Mouse (Mus musculus): ENCODE data around the gene Gm40193. TPM values are rescaled to one million over a fixed set of nuclear protein-coding genes. Genes with fewer than 3 reads are reported as not detected.

Gm40193 gene
- polyA plus RNA-seq, 1 experiment from 2014 or later = not detected

DNA sequence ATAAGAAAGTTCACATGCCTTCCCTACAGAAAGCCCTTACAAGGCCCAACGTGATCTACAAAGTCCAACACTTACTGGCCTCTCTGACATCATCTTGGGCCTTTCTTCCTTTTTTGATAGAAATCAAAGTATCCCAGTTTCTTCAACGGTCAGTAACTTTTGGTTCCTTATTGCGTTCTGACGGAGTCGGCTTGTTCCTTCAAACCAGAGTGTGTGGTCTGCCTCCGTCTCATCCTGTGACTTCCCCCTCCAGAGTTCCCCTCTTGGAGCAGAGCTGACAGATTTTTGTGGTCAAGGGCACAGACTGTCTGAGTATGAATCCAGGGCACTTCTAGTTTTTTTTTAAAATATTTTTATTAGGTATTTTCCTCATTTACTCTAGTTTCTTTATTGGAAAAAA, 43.1 kb downstream of the Gm40193 start:
- H3K27me3 ChIP-seq = no peaks in the 10 kb centered on the region
- ATAC-seq (ENCODE audit: low FRiP score) = no peak
- no peaks in the 10 kb centered on the region for H3K9me3 ChIP-seq (replicated peaks)
- H3K4me1 ChIP-seq = no peaks in the 10 kb centered on the region
- H3K9ac ChIP-seq = no peak overlapping the region
- no peak overlapping the region for H3K27ac ChIP-seq
- no peaks in the 10 kb centered on the region for H3K36me3 ChIP-seq
- H3K4me2 ChIP-seq (replicated peaks) = no peak overlapping the region
- no peak overlapping the region for H3K4me3 ChIP-seq
- WGBS = 85% methylated on average over 6 of the region's 6 CpGs

DNA sequence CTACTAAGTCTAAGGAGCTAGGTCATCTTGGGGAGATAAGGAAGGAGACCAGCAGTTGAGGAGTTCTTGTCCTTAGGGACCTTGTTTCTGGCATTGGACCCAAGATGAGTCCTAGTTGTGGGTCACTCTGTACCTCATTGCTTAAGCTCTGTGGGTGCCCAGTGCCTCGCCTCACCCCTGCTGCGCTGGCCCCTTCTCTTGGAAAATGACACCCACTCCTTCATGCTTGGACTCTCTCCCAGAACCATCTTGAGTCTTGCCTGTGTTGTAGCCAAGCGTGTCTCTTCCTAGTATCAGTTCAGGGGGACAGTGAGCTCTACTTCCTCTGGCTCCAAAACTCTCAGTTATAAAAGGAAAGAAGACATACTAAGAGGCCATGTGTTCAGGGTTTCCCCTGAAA, 43.6 kb downstream of the Gm40193 start:
- Histone ChIP-seq H3K4me1 (no peaks in the 10 kb centered on the region), H3K27ac (no peak overlapping the region), H3K9me3 (replicated peaks) (no peaks in the 10 kb centered on the region), H3K36me3 (no peaks in the 10 kb centered on the region), H3K4me2 (replicated peaks) (no peak overlapping the region), H3K9ac (no peak overlapping the region), H3K27me3 (no peaks in the 10 kb centered on the region), H3K4me3 (no peak overlapping the region)
- 91% methylated on average over 3 of the region's 3 CpGs for WGBS
- no peak for ATAC-seq (ENCODE audit: low FRiP score)

DNA sequence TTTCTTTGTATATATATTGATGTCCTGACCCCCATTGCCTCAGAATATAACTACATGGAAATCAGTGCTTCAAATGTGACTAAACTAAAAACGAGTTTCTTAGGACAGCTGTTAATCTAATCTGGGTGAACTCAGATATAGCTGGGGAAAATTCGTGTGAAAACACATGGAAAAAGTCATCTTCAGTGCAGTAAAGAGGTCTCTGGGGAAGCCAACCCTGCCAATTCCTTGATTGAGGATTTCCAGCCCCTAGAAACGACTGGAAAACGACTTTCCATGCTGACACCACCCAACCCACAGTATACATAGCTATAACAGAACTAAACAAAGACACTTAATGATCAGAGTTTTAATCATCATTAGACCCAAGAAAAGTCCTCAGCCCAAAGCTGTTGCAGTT, 44.9 kb downstream of the Gm40193 start:
- no peak for ATAC-seq (ENCODE audit: low FRiP score)
- Histone ChIP-seq H3K27me3 (no peaks in the 10 kb centered on the region), H3K4me2 (replicated peaks) (no peak overlapping the region), H3K9me3 (replicated peaks) (no peaks in the 10 kb centered on the region), H3K4me3 (no peak overlapping the region), H3K27ac (no peak overlapping the region), H3K9ac (no peak overlapping the region), H3K36me3 (no peaks in the 10 kb centered on the region), H3K4me1 (no peaks in the 10 kb centered on the region)
- WGBS = 45% methylated on average over 4 of the region's 4 CpGs

DNA sequence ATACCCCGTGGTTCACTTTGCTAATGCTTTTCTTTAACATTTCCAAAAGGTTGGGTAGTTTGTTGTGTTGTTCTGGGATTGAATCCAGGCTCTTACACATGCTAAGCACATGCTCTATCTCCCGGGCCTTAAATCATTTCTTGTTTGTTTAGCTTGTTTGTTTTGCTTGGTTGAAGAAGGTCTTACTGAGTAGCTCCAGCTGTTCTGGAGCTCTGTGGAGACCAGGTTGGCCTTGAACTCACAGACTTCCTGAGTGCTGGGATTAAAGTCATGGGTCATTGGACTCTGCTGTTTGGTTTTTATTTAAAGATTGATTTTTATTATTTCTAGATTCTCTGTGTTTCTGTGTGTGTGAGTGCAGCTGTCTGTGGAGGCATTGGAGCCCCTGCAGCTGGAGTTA, 47.2 kb downstream of the Gm40193 start:
- 64% methylated on average over 2 of the region's 2 CpGs for WGBS
- Histone ChIP-seq H3K27ac (no peak overlapping the region), H3K4me2 (replicated peaks) (no peak overlapping the region), H3K27me3 (no peaks in the 10 kb centered on the region), H3K36me3 (no peaks in the 10 kb centered on the region), H3K4me1 (no peaks in the 10 kb centered on the region), H3K9ac (no peak overlapping the region), H3K4me3 (no peak overlapping the region), H3K9me3 (replicated peaks) (no peaks in the 10 kb centered on the region)
- no peak for ATAC-seq (ENCODE audit: low FRiP score)

Other genes starting within 250 kb of the Gm40193 start
- gene Alox12e, start 210.3 kb downstream of the Gm40193 start, polyA plus RNA-seq (2016; fragmentation: Nextera tagmentation; extraction: Ambion mirVana) = not detected in 2 replicates
- 0.09 TPM in 1 of 2 replicates, not detected in the other for gene Alox15, start 180.9 kb downstream of the Gm40193 start, polyA plus RNA-seq (2016; fragmentation: Nextera tagmentation; extraction: Ambion mirVana)
- gene Pelp1, start 122.9 kb downstream of the Gm40193 start, polyA plus RNA-seq (2016; fragmentation: Nextera tagmentation; extraction: Ambion mirVana) = 40.2 and 40.4 TPM in 2 replicates
- 36.5 and 36.8 TPM in 2 replicates for gene Arrb2, start 100.3 kb downstream of the Gm40193 start, polyA plus RNA-seq (2016; fragmentation: Nextera tagmentation; extraction: Ambion mirVana)
- gene Med11, start 81.0 kb downstream of the Gm40193 start, polyA plus RNA-seq (2016; fragmentation: Nextera tagmentation; extraction: Ambion mirVana) = 32.7 and 36.1 TPM in 2 replicates
- 0.60 and 1.1 TPM in 2 replicates for gene Zmynd15, start 73.5 kb downstream of the Gm40193 start, polyA plus RNA-seq (2016; fragmentation: Nextera tagmentation; extraction: Ambion mirVana)
- 2.0 and 2.1 TPM in 2 replicates for gene Cxcl16, start 73.0 kb downstream of the Gm40193 start, polyA plus RNA-seq (2016; fragmentation: Nextera tagmentation; extraction: Ambion mirVana)
- gene Tm4sf5, start 27.7 kb downstream of the Gm40193 start, polyA plus RNA-seq (2016; fragmentation: Nextera tagmentation; extraction: Ambion mirVana) = 0.36 TPM in 1 of 2 replicates, not detected in the other
- gene Vmo1, start 18.3 kb downstream of the Gm40193 start, polyA plus RNA-seq (2016; fragmentation: Nextera tagmentation; extraction: Ambion mirVana) = 0.34 TPM in 1 of 2 replicates, not detected in the other
- 0.36 TPM in 1 of 2 replicates, not detected in the other for gene Gltpd2, start 13.7 kb downstream of the Gm40193 start, polyA plus RNA-seq (2016; fragmentation: Nextera tagmentation; extraction: Ambion mirVana)
- 679 and 744 TPM in 2 replicates for gene Psmb6, start 7.6 kb downstream of the Gm40193 start, polyA plus RNA-seq (2016; fragmentation: Nextera tagmentation; extraction: Ambion mirVana)
- 7.2 and 7.8 TPM in 2 replicates for gene Pld2, start 7.1 kb upstream of the Gm40193 start, polyA plus RNA-seq (2016; fragmentation: Nextera tagmentation; extraction: Ambion mirVana)
- gene Mink1, start 29.9 kb upstream of the Gm40193 start, polyA plus RNA-seq (2016; fragmentation: Nextera tagmentation; extraction: Ambion mirVana) = 17.3 and 19.1 TPM in 2 replicates
- not detected in 2 replicates for gene 4930544D05Rik, start 82.9 kb upstream of the Gm40193 start, polyA plus RNA-seq (2016; fragmentation: Nextera tagmentation; extraction: Ambion mirVana)
- not detected in 2 replicates for gene Chrne, start 86.3 kb upstream of the Gm40193 start, polyA plus RNA-seq (2016; fragmentation: Nextera tagmentation; extraction: Ambion mirVana)
- 0.10 and 0.38 TPM in 2 replicates for gene Gp1ba, start 106.2 kb upstream of the Gm40193 start, polyA plus RNA-seq (2016; fragmentation: Nextera tagmentation; extraction: Ambion mirVana)
- 96.0 and 102 TPM in 2 replicates for gene Rnf167, start 114.3 kb upstream of the Gm40193 start, polyA plus RNA-seq (2016; fragmentation: Nextera tagmentation; extraction: Ambion mirVana)
- gene Slc25a11, start 114.5 kb upstream of the Gm40193 start, polyA plus RNA-seq (2016; fragmentation: Nextera tagmentation; extraction: Ambion mirVana) = 145 and 148 TPM in 2 replicates
- 1,190 and 1,267 TPM in 2 replicates for gene Pfn1, start 121.7 kb upstream of the Gm40193 start, polyA plus RNA-seq (2016; fragmentation: Nextera tagmentation; extraction: Ambion mirVana)
- gene Eno3, start 124.3 kb upstream of the Gm40193 start, polyA plus RNA-seq (2016; fragmentation: Nextera tagmentation; extraction: Ambion mirVana) = 14.9 and 18.5 TPM in 2 replicates
- 143 and 144 TPM in 2 replicates for gene Spag7, start 136.5 kb upstream of the Gm40193 start, polyA plus RNA-seq (2016; fragmentation: Nextera tagmentation; extraction: Ambion mirVana)
- 15.2 and 15.7 TPM in 2 replicates for gene Camta2, start 155.2 kb upstream of the Gm40193 start, polyA plus RNA-seq (2016; fragmentation: Nextera tagmentation; extraction: Ambion mirVana)
- 0.99 and 1.4 TPM in 2 replicates for gene Inca1, start 167.2 kb upstream of the Gm40193 start, polyA plus RNA-seq (2016; fragmentation: Nextera tagmentation; extraction: Ambion mirVana)
- gene Kif1c, start 167.6 kb upstream of the Gm40193 start, polyA plus RNA-seq (2016; fragmentation: Nextera tagmentation; extraction: Ambion mirVana) = 2.3 and 3.0 TPM in 2 replicates
- 11.1 and 12.7 TPM in 2 replicates for gene Zfp3, start 231.3 kb upstream of the Gm40193 start, polyA plus RNA-seq (2016; fragmentation: Nextera tagmentation; extraction: Ambion mirVana)